Mouse (Mus musculus): ENCODE results near the gene Wasl. TPM values are rescaled to one million over a fixed set of nuclear protein-coding genes. Genes with fewer than 3 reads are reported as not detected.
A peak's percentile ranks its signal among the peaks of the same experiment; 100 is the strongest.

Gene Wasl
- polyA plus RNA-seq, 1 experiment from 2014 or later, result 52.1 TPM

DNA sequence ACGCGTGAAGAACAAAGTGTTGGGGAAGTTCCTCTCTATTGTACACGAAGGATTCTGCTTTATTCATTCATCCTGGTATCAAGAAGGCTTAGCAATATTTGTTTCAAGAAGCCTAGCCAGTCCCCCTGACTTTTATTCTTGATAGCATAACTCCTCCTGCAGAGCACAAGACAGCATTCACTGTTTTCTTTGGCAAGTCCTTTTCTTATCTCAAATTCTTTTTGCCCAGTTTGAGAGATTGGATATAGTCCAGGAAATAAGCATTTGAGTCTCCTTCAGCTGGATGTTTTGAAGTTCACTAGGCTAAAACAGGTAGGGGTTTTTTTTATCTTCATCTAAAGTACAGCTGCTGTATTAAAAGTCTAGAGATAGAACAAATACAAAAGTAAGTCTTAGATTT lies 3.0 kb upstream of the Wasl start:
- no peaks in the 10 kb centered on the region for H3K27me3 ChIP-seq (ENCODE audit: control insufficient read depth, insufficient read depth, low read length)
- WGBS, result 80% methylated on average over 3 of the region's 3 CpGs
- H3K9ac ChIP-seq (ENCODE audit: low read length), result no peak overlapping the region
- H3K9me3 ChIP-seq (ENCODE audit: control insufficient read depth, low read length), result no peaks in the 10 kb centered on the region
- H3K36me3 ChIP-seq (ENCODE audit: control insufficient read depth, insufficient read depth, low read length), result no peaks in the 10 kb centered on the region
- H3K4me1 ChIP-seq (ENCODE audit: control insufficient read depth, insufficient read depth, low read length), result no peaks in the 10 kb centered on the region
- no peak overlapping the region for H3K4me3 ChIP-seq (ENCODE audit: low read depth, low read length)
- H3K4me2 ChIP-seq (ENCODE audit: low read depth, severe bottlenecking), result no peak overlapping the region
- ATAC-seq (ENCODE audit: insufficient number of reproducible peaks, low FRiP score, low TSS enrichment, low read depth) (no peak), DNase-seq (ENCODE audit: low spot score) (no peak)
- no peak overlapping the region for H3K27ac ChIP-seq (replicated peaks; ENCODE audit: low read depth, low read length)

DNA sequence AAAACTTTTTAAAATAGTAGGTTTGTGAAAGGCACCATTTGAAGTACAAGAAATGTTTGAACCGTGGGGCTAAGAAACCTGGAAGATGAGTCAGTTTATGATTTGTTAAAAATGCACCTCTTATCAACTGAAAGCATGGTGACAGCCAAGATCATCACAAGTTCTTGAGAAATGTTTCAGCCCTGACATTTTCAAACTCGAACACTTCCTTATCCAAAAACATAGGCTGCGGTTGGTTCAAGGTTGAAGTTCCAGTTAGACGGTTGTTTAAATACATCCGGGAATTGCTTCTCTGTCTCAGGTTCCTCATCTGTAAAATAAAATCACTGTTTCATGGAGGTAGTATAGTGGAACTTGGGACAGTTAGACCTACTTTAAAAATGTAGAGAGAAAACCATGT lies 1.4 kb upstream of the Wasl start:
- H3K27me3 ChIP-seq (ENCODE audit: control insufficient read depth, insufficient read depth, low read length), result no peaks in the 10 kb centered on the region
- no peak overlapping the region for H3K4me2 ChIP-seq (ENCODE audit: low read depth, severe bottlenecking)
- no peaks in the 10 kb centered on the region for H3K9me3 ChIP-seq (ENCODE audit: control insufficient read depth, low read length)
- no peak overlapping the region for H3K9ac ChIP-seq (ENCODE audit: low read length)
- peaks cover 2% of the 10 kb centered on the region; the same call in 1 of the 2 replicates for H3K4me1 ChIP-seq (ENCODE audit: control insufficient read depth, insufficient read depth, low read length)
- no peak for ATAC-seq (ENCODE audit: insufficient number of reproducible peaks, low FRiP score, low TSS enrichment, low read depth)
- H3K27ac ChIP-seq (replicated peaks; ENCODE audit: low read depth, low read length), result no peak overlapping the region
- DNase-seq (ENCODE audit: low spot score), result no peak
- no peaks in the 10 kb centered on the region for H3K36me3 ChIP-seq (ENCODE audit: control insufficient read depth, insufficient read depth, low read length)
- WGBS, result 91% methylated on average over 5 of the region's 5 CpGs
- no peak overlapping the region for H3K4me3 ChIP-seq (ENCODE audit: low read depth, low read length)

DNA sequence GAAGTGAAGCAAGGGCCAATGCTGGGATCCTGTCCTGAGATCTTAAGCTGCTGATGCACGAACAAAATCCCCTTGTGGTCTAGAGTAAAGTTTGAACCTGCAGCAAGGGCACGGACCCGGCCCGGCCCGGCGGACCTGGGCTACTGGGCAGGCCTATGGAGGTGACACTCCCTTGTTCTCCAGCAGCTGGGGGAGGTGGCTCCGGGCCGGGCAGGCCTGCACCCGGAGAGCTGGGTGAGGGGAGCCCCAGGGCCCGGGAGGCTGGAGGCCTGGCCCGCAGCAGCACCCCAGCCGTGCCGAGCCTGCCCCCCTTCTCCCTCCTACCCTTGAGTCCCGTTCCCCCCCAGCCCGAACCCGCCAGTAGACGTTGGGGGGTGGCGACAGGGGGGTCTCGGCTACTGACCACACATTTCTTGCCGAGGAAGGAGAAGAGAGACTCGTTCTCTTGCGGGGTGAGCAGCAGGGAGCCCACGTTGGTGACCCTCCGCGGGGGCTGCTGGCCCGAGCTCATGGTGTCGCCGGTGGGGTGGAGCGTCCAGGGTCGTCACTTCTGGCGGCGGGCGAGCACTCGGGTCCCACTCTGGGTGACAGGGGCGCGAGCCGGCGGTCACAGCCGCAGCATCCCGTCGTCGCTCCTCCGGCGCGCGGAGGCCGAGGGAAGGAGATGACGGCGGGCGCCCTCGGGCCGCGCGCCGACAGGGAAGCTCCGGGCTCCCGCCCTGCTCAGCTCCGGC lies 509 bp downstream of the Wasl start:
- ATAC-seq (ENCODE audit: insufficient number of reproducible peaks, low FRiP score, low TSS enrichment, low read depth), result peak; percentile 68
- H3K36me3 ChIP-seq (ENCODE audit: control insufficient read depth, insufficient read depth, low read length), result no peaks in the 10 kb centered on the region
- peak overlapping the region; percentile 95 for H3K9ac ChIP-seq (ENCODE audit: low read length)
- peaks cover 2% of the 10 kb centered on the region; the same call in 1 of the 2 replicates for H3K4me1 ChIP-seq (ENCODE audit: control insufficient read depth, insufficient read depth, low read length)
- peak overlapping the region; percentile 90 for H3K27ac ChIP-seq (replicated peaks; ENCODE audit: low read depth, low read length)
- no peaks in the 10 kb centered on the region for H3K27me3 ChIP-seq (ENCODE audit: control insufficient read depth, insufficient read depth, low read length)
- DNase-seq (ENCODE audit: low spot score), result peak; percentile 65
- H3K4me3 ChIP-seq (ENCODE audit: low read depth, low read length), result peak overlapping the region; percentile 94
- H3K9me3 ChIP-seq (ENCODE audit: control insufficient read depth, low read length), result no peaks in the 10 kb centered on the region
- peak overlapping the region; percentile 86 for H3K4me2 ChIP-seq (ENCODE audit: low read depth, severe bottlenecking)
- WGBS, result 0% methylated on average over 50 of the region's 58 CpGs

DNA sequence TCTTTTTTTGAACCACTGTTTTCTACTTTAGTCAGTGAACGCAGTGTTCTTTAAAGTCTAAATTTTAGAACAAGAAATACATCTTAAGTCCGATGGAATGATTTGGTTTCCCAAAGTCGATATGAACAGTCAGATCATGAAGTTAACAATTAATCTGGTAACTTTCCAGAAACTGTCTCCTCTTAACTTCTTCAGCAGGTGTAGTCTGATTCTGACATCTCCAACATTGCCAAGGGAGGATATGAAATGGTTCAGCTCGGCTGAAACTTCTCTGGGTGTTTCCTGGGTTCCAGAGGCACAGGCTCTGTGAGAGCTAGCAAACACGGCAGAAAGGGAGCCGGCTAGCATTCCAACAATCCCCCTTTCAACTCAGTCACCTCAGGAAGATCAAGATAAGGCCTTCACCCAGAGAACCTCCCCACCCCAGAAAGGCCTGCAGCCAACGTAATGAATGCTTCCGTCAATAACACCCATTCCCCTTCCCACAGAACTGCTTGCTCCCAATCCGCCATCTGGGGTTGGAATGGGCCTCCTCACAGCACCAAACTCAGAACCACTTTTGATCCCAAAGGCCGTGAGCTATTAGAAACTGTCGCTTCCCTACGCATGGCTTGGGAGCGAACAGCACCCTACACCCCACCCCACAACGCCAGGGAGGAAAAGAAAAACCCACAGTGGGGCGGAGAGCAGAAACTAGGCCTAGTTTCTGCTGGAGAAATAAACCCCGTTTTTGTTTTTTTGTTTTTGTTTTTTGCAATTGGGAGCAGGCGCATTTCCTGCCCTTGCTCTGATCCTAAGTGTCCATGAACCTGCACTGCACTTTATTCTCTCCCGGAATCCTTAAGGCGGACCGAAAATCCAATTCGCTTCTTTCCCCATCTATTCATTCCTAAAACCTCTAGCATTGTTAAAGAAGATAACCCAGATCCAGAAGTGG lies 1.3 kb downstream of the Wasl start:
- Histone ChIP-seq H3K4me2 (ENCODE audit: low read depth, severe bottlenecking) (peak overlapping the region; percentile 86), H3K27ac (replicated peaks; ENCODE audit: low read depth, low read length) (peak overlapping the region; percentile 90), H3K9me3 (ENCODE audit: control insufficient read depth, low read length) (no peaks in the 10 kb centered on the region), H3K4me3 (ENCODE audit: low read depth, low read length) (peak overlapping the region; percentile 94), H3K27me3 (ENCODE audit: control insufficient read depth, insufficient read depth, low read length) (no peaks in the 10 kb centered on the region), H3K9ac (ENCODE audit: low read length) (peak overlapping the region; percentile 95), H3K4me1 (ENCODE audit: control insufficient read depth, insufficient read depth, low read length) (peaks cover 2% of the 10 kb centered on the region; the same call in 1 of the 2 replicates), H3K36me3 (ENCODE audit: control insufficient read depth, insufficient read depth, low read length) (no peaks in the 10 kb centered on the region)
- WGBS, result 12% methylated on average over 21 of the region's 21 CpGs
- ATAC-seq (ENCODE audit: insufficient number of reproducible peaks, low FRiP score, low TSS enrichment, low read depth) (no peak), DNase-seq (ENCODE audit: low spot score) (peak; percentile 24)

DNA sequence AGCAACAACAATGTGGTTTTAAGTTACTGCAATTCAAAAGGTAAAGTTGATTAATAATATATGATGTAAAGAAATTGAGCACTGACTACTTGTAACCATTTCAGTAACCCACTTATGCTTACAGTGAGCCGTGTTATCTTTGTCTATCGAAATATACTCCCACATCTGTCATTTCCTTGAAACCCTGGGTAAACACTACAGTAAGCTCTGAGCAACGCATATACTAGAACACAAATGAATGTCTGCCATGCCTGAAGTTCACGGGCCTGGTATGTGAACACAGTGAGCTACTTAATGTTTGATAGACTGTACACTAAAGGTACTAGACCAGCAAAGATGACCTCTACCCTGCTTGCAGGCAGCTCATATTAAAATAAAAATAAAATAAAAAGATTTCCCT lies 2.3 kb downstream of the Wasl start:
- H3K9me3 ChIP-seq (ENCODE audit: control insufficient read depth, low read length), result no peaks in the 10 kb centered on the region
- no peaks in the 10 kb centered on the region for H3K36me3 ChIP-seq (ENCODE audit: control insufficient read depth, insufficient read depth, low read length)
- peaks cover 2% of the 10 kb centered on the region; the same call in 1 of the 2 replicates for H3K4me1 ChIP-seq (ENCODE audit: control insufficient read depth, insufficient read depth, low read length)
- WGBS, result 90% methylated on average over 4 of the region's 4 CpGs
- H3K27ac ChIP-seq (replicated peaks; ENCODE audit: low read depth, low read length), result no peak overlapping the region
- no peak overlapping the region for H3K4me2 ChIP-seq (ENCODE audit: low read depth, severe bottlenecking)
- DNase-seq (ENCODE audit: low spot score) (no peak), ATAC-seq (ENCODE audit: insufficient number of reproducible peaks, low FRiP score, low TSS enrichment, low read depth) (no peak)
- H3K4me3 ChIP-seq (ENCODE audit: low read depth, low read length), result no peak overlapping the region
- H3K27me3 ChIP-seq (ENCODE audit: control insufficient read depth, insufficient read depth, low read length), result no peaks in the 10 kb centered on the region
- no peak overlapping the region for H3K9ac ChIP-seq (ENCODE audit: low read length)

DNA sequence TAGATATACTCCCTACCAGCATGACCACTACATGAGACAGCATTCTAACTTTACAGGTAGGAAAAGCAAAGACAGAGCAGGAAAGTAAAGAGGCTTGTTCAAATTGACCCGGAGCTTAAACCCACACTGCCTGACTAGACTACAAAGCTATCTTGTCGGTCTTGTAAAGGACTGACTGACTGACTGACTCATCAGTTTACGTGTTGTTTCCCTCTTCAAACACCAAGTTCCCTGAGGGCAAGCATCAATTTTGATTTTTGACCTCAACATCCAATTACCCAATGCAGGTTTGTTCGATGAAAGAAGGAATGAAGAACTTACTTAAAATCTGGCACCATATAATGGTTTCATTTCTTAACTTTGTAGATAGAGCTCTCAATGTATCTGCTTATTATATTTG lies 2.9 kb downstream of the Wasl start:
- no peaks in the 10 kb centered on the region for H3K36me3 ChIP-seq (ENCODE audit: control insufficient read depth, insufficient read depth, low read length)
- no peak overlapping the region for H3K4me3 ChIP-seq (ENCODE audit: low read depth, low read length)
- no peaks in the 10 kb centered on the region for H3K9me3 ChIP-seq (ENCODE audit: control insufficient read depth, low read length)
- peaks cover 2% of the 10 kb centered on the region; the same call in 1 of the 2 replicates for H3K4me1 ChIP-seq (ENCODE audit: control insufficient read depth, insufficient read depth, low read length)
- DNase-seq (ENCODE audit: low spot score) (no peak), ATAC-seq (ENCODE audit: insufficient number of reproducible peaks, low FRiP score, low TSS enrichment, low read depth) (no peak)
- H3K27ac ChIP-seq (replicated peaks; ENCODE audit: low read depth, low read length), result no peak overlapping the region
- H3K9ac ChIP-seq (ENCODE audit: low read length), result no peak overlapping the region
- no peak overlapping the region for H3K4me2 ChIP-seq (ENCODE audit: low read depth, severe bottlenecking)
- 85% methylated on average over 4 of the region's 4 CpGs for WGBS
- H3K27me3 ChIP-seq (ENCODE audit: control insufficient read depth, insufficient read depth, low read length), result no peaks in the 10 kb centered on the region

DNA sequence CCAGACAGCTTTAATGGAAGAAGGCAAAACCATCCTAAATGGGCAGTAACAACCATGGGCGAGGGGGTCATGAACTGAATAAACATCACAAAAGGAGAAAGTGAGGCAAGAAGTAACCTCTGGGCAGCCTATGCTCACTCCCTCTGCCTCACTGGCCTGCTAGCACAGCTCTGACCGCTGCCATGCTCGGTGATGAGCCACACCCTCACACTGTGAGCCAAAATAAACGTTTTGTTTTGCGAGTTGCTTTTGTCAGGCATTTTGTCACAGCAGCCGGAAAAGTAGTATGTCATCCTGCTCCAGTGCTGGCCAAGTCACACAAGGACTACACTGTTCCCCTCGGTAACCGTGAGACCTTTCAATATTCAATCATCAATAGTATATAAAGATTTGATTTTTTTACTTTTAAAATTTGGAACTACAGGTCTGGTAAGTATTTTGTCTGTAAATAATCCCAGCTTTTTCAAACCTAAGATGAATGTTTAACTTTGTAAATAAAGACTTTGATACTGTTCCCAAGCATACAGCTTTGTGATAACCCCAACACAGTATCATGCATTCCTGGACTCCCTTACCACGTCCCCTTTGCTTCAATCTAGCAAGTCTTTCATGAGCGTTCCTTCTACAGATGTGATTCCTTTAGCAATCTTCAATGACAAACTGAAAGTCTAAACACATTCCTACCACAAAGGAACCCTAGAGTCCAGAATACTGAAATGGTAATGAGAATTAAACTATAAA lies 7.0 kb downstream of the Wasl start:
- no peak overlapping the region for H3K27ac ChIP-seq (replicated peaks; ENCODE audit: low read depth, low read length)
- no peaks in the 10 kb centered on the region for H3K27me3 ChIP-seq (ENCODE audit: control insufficient read depth, insufficient read depth, low read length)
- ATAC-seq (ENCODE audit: insufficient number of reproducible peaks, low FRiP score, low TSS enrichment, low read depth), result no peak
- no peak for DNase-seq (ENCODE audit: low spot score)
- no peak overlapping the region for H3K4me2 ChIP-seq (ENCODE audit: low read depth, severe bottlenecking)
- no peaks in the 10 kb centered on the region for H3K9me3 ChIP-seq (ENCODE audit: control insufficient read depth, low read length)
- no peak overlapping the region for H3K9ac ChIP-seq (ENCODE audit: low read length)
- no peak overlapping the region for H3K4me3 ChIP-seq (ENCODE audit: low read depth, low read length)
- WGBS, result 82% methylated on average over 10 of the region's 10 CpGs
- peaks cover 2% of the 10 kb centered on the region; the same call in 1 of the 2 replicates for H3K4me1 ChIP-seq (ENCODE audit: control insufficient read depth, insufficient read depth, low read length)
- no peaks in the 10 kb centered on the region for H3K36me3 ChIP-seq (ENCODE audit: control insufficient read depth, insufficient read depth, low read length)

DNA sequence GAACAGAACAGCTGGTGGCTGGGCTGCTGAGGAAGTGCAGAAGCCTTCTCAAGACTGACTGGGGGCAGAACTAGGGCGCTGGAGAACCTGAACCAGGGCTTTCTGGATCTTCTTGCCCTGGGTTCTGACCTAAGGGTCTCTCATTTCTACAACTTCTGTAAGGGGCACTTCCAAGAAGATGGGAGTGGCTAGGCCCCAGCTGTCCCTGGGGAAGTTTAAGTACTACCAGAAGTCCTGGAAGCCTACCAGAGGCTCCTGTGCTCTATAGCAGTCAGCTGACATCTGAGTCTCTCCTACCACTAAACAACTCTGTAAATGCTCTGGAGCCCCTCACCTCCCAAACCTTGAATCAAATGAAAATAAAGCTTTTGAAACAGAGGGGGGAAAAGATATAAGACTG lies 8.7 kb downstream of the Wasl start:
- DNase-seq (ENCODE audit: low spot score) (no peak), ATAC-seq (ENCODE audit: insufficient number of reproducible peaks, low FRiP score, low TSS enrichment, low read depth) (no peak)
- Histone ChIP-seq H3K27me3 (ENCODE audit: control insufficient read depth, insufficient read depth, low read length) (no peaks in the 10 kb centered on the region), H3K4me3 (ENCODE audit: low read depth, low read length) (no peak overlapping the region), H3K4me2 (ENCODE audit: low read depth, severe bottlenecking) (no peak overlapping the region), H3K4me1 (ENCODE audit: control insufficient read depth, insufficient read depth, low read length) (no peaks in the 10 kb centered on the region), H3K27ac (replicated peaks; ENCODE audit: low read depth, low read length) (no peak overlapping the region), H3K36me3 (ENCODE audit: control insufficient read depth, insufficient read depth, low read length) (no peaks in the 10 kb centered on the region), H3K9me3 (ENCODE audit: control insufficient read depth, low read length) (no peaks in the 10 kb centered on the region), H3K9ac (ENCODE audit: low read length) (no peak overlapping the region)
- WGBS, result 87% methylated on average over 1 of the region's 1 CpGs
